Mouse (Mus musculus): ENCODE measurements around the gene Zg16.

Zg16 gene

GRCm38 (mm10) chr7:127007313-127008024 lies 79.7 kb downstream of the Zg16 start:
- DNase-seq (ENCODE audit: low spot score) = no peak

DNA sequence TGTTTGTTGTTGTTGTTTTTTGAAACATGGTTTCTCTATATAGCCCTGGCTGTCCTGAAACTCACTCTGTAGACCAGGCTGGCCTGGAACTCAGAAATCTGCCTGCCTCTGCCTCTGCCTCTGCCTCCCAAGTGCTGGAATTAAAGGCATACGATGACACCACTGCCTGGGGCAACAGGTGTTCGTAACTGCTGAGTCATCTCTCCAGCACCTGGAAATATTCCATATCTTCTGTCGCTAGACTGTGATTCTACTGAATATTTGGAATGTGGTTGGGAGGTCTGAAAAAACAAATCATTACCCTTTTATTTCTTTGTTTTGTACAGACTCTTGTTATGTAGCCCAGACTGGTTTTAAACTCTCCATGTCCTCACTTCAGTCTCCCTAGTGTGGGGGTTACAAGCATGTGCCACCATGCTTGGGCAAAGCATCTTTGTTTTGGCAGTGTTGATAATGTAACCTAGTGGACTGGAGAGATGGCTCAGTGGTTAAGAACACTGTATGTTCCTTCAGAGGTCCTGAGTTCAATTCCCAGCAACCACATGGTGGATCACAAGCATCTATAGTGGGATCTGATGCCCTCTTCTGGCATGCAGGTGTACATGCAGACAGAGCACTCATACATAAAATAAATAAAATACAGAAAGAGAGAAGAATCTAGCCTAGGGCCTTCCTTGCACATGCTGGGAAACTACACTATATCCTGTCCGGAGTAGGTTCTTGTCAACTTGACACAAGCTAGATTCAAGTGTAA lies 82.8 kb downstream of the Zg16 start:
- DNase-seq (ENCODE audit: low spot score) = no peak

DNA sequence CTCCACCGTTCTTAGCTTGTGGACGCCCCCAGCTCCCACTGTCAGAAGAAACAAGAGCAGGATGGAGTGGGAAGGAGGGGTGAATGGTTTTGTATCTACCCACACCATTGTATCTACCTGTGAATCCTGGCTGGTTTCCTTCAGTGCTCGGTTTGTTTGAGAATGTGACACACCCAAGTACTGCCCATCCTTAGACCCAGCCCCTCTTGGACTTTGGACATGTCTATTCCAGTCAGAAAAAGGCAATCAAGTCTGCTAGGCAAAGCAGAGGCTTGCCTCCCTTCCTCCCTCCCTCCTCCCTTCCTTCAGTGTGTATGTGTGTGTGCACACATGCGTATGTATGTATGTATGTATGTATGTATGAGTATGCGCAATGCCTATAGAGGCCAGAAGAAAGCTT lies 83.5 kb downstream of the Zg16 start:
- no peak for DNase-seq (ENCODE audit: low spot score)

Measured in testis, postnatal 14 days (tissue).